Mouse (Mus musculus) intestine, postnatal 0 days (tissue): ENCODE results near the gene Acvr1. TPM values are rescaled to one million over a fixed set of nuclear protein-coding genes. Genes with fewer than 3 reads are reported as not detected.
A peak's percentile ranks its signal among the peaks of the same experiment; 100 is the strongest.

ENCODE experiments used
- ATAC-seq: fragments of 200-750 bp; cut with Nextera tagmentation; 2 replicates; pipeline ENCODE4 v1.8.0; 2017; ENCODE audit warnings: mild to moderate bottlenecking, moderate TSS enrichment, moderate library complexity
- H3K27ac ChIP-seq: fragments of 300-500 bp; sonication (generic); 2 replicates; pipeline ENCODE4 v1.5.1; 2014; ENCODE audit warnings: mild to moderate bottlenecking, low read depth, low read length, moderate library complexity
- H3K27me3 ChIP-seq: fragments of 300-500 bp; sonication (generic); replicated peaks from 2 replicates; pipeline ENCODE4 v1.6.1; 2014; ENCODE audit warnings: low read length, mixed read lengths; ENCODE audit not compliant: control insufficient read depth, insufficient read depth
- H3K36me3 ChIP-seq: fragments of 300-500 bp; sonication (generic); 2 replicates; pipeline ENCODE4 v1.6.1; 2014; ENCODE audit warnings: mild to moderate bottlenecking, moderate library complexity; ENCODE audit not compliant: control insufficient read depth, insufficient read depth
- H3K4me1 ChIP-seq: fragments of 300-500 bp; sonication (generic); replicated peaks from 2 replicates; pipeline ENCODE4 v1.6.1; 2014; ENCODE audit warnings: antibody characterized with exemption, low read length, mixed read lengths; ENCODE audit not compliant: control insufficient read depth, insufficient read depth
- H3K4me2 ChIP-seq: fragments of 300-500 bp; sonication (generic); replicated peaks from 2 replicates; pipeline ENCODE4 v1.6.1; 2014; ENCODE audit warnings: low read depth, mild to moderate bottlenecking, moderate library complexity
- H3K4me3 ChIP-seq: fragments of 300-500 bp; sonication (generic); 2 replicates; pipeline ENCODE4 v1.5.1; 2014; ENCODE audit warnings: low read depth, low read length
- H3K9ac ChIP-seq: fragments of 300-500 bp; sonication (generic); 2 replicates; pipeline ENCODE4 v1.6.1; 2014; ENCODE audit warnings: mild to moderate bottlenecking, low read depth, low read length
- H3K9me3 ChIP-seq: fragments of 300-500 bp; sonication (generic); 2 replicates; pipeline ENCODE4 v1.6.1; 2016; ENCODE audit warnings: mixed run types; ENCODE audit not compliant: control insufficient read depth
- CTCF ChIP-seq: sonication (generic); IDR thresholded peaks from 2 replicates; pipeline ENCODE4 v1.5.1; 2016; ENCODE audit warnings: low read depth, mild to moderate bottlenecking, control low read depth, antibody characterized with exemption, moderate library complexity
- WGBS: fragments of 180-500 bp; shearing (Covaris S2); extraction: QIAGEN DNeasy Blood & Tissue Kit; methylation state at CpG from one replicate; pipeline ENCODE4 v1.1.7; 2014; 5-methylcytosine and 5-hydroxymethylcytosine counted together
- polyA plus RNA-seq: library from polyadenylated mRNA; unstranded; fragments of >200 nt; fragmentation: Nextera tagmentation; extraction: Ambion mirVana; gene quantifications from 2 replicates; pipeline ENCODE4 v1.2.1, GENCODE M21; 2015

The Acvr1 gene
- polyA plus RNA-seq, 1 experiment from 2014 or later: 4.6 TPM

DNA sequence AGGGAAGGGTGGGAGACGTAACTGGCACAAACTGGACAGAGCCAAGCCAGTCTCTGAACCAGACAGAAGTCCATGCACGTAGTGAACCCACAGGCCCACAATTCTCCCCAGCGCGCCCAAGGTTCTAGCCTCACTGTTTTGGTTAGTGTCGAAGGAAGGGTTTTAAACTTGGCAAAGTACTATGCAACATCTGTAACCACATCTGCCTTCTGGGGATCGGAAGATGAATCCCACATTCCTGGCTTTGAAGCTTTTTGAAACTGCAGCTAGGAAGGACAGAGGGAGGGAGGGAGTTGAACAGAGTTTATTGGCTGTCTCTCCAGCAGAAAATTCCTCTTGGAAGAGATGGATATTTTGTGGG is 928 bp downstream of the Acvr1 start:
- H3K4me2 ChIP-seq: peak overlapping the region; percentile 79
- peak overlapping the region; percentile 88 for H3K4me3 ChIP-seq
- no peaks in the 10 kb centered on the region for H3K36me3 ChIP-seq
- TF ChIP-seq CTCF: no peak
- no peaks in the 10 kb centered on the region; the same call in 1 of the 2 replicates for H3K4me1 ChIP-seq
- H3K9ac ChIP-seq: peak overlapping the region; percentile 85
- no peaks in the 10 kb centered on the region for H3K27me3 ChIP-seq
- no peak for ATAC-seq
- H3K27ac ChIP-seq: peak overlapping the region; percentile 96
- H3K9me3 ChIP-seq: no peaks in the 10 kb centered on the region
- 15% methylated on average over 6 of the region's 6 CpGs for WGBS

DNA sequence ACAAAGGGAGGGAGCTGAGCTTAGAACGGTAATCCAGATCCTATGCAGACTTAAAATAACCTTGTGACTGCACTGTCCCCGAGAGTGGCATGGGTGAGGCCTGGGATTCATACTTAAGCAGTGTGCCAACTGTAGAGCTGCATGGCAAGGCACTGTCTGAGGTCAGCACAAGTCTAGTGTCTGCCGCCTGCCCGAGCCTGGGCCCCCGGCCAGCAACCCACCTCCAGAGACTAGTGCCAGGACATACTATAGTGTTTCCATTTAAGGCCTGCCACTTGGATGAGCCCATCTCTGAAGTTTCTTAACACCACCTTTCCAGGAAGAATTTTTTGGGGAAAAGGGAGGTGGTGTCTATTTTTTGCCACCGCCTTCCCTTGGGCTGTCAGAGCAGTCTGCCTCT is 1.7 kb downstream of the Acvr1 start:
- 71% methylated on average over 6 of the region's 6 CpGs for WGBS
- H3K4me3 ChIP-seq: peak overlapping the region; percentile 88
- ATAC-seq: no peak
- no peaks in the 10 kb centered on the region for H3K9me3 ChIP-seq
- H3K27ac ChIP-seq: no peak overlapping the region
- H3K36me3 ChIP-seq: no peaks in the 10 kb centered on the region
- no peak for TF ChIP-seq CTCF
- H3K4me2 ChIP-seq: peak overlapping the region; percentile 79
- H3K4me1 ChIP-seq: no peaks in the 10 kb centered on the region; the same call in 1 of the 2 replicates
- H3K27me3 ChIP-seq: no peaks in the 10 kb centered on the region
- no peak overlapping the region for H3K9ac ChIP-seq

DNA sequence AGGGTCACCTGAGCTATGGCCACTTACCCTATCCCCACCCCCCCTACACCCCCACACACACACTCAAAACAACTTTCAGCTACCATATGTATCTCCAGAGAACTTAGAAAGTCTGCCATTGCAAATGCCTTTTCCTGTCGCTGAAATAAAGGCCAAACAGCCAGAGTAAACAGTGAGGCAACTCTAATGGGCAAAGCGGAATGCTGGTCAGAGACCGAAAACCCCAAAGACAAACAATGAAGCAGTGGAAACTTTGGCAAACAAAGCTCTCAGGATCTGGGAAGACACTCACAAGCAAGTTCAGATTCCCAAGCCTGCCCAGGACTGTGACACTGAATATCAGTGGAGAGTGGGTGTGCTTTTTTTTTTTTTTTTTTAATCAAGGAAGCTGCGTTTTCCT is 4.8 kb downstream of the Acvr1 start:
- TF ChIP-seq CTCF: no peak
- H3K27me3 ChIP-seq: no peaks in the 10 kb centered on the region
- ATAC-seq: no peak
- no peaks in the 10 kb centered on the region for H3K36me3 ChIP-seq
- 38% methylated on average over 4 of the region's 4 CpGs for WGBS
- H3K4me3 ChIP-seq: no peak overlapping the region
- no peak overlapping the region for H3K9ac ChIP-seq
- H3K4me2 ChIP-seq: no peak overlapping the region
- H3K4me1 ChIP-seq: no peaks in the 10 kb centered on the region; the same call in none of the 2 replicates
- no peaks in the 10 kb centered on the region for H3K9me3 ChIP-seq
- no peak overlapping the region for H3K27ac ChIP-seq

DNA sequence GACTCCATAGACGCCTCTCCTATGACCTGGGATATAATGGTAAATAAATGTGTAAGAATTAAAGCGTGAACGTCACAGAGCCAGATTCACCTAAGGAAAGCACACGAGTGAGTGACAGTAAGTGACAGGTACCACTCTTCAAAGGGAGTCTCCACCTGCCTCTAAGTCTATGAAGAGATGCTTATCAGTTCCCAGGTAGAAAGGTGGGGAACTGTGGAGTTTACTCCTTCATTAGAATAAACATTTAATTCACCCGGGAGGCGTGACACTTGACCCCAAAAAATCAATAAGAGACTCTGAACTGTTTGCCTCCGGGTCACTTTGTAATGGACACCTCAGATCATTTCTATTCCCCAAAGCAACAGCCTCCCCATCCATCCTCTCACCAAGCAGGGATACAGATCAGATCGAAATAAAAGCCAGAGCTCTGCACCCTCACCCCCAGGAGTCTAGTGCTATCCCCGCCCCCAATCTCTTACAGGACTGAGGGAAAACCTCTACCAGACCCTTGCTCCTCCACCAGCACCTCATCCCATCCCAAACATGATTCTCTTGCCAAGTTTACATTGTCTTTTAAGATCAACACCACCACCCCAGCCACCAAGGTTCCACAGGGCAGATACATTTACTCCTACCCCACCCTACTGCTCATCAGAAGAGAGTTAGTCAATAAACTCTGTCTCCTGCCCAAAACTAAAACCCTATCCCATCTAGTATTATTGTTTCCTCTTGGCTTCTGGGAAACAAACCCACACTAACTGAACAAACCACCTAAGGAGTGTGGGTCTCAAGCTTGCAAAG is 9.7 kb downstream of the Acvr1 start:
- no peak overlapping the region for H3K4me3 ChIP-seq
- no peak for TF ChIP-seq CTCF

DNA sequence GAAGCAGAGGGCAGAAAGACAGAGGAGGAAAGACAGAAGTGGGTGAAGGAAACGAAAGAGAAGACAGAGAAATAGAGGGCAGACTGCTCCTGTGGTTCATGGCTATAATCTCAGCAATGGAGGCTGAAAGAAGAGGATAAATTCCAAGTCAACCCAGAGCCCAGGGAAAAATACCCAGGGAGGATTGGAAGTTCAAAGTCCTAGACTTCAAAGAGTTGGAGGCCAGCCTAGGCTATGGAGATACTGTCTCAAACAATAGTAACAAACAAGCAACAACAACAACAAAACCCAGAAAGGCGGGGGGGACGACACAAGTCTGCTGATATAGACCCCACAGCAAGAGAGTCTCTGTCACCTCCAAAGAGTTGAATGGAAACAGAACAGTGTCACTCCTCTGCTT is 14.7 kb downstream of the Acvr1 start:
- Histone ChIP-seq H3K9me3 (no peaks in the 10 kb centered on the region), H3K27me3 (no peaks in the 10 kb centered on the region), H3K4me2 (no peak overlapping the region), H3K36me3 (no peaks in the 10 kb centered on the region), H3K9ac (no peak overlapping the region), H3K27ac (no peak overlapping the region), H3K4me1 (no peaks in the 10 kb centered on the region; the same call in none of the 2 replicates), H3K4me3 (no peak overlapping the region)
- TF ChIP-seq CTCF: no peak
- ATAC-seq: no peak
- 65% methylated on average over 3 of the region's 3 CpGs for WGBS

More for the DNA sequence above, 9.7 kb downstream of the Acvr1 start:
- Histone ChIP-seq H3K36me3 (no peaks in the 10 kb centered on the region), H3K9ac (no peak overlapping the region), H3K9me3 (no peaks in the 10 kb centered on the region), H3K27me3 (no peaks in the 10 kb centered on the region), H3K4me1 (no peaks in the 10 kb centered on the region; the same call in none of the 2 replicates), H3K4me2 (no peak overlapping the region), H3K27ac (no peak overlapping the region)
- ATAC-seq: no peak
- 49% methylated on average over 9 of the region's 9 CpGs for WGBS

DNA sequence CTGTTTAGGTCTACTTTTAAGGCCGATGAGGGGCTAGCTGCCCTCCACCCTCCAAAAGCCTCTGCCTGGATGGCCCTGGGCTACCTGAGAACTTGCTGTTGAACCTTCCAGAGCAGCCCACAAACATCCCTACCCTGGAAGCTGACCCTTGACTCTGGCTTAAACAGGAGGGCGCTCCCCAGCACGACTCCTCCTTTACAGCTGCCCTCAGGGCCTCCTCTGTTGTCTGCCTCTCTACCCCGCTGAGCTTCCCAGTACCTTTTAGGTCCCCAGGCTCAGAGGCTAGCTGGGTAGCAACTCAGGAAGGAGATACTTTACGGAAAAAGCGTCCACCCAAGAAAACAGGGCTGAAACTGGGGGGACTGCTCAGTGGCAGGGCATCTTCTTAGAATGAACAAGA is 15.1 kb downstream of the Acvr1 start:
- Histone ChIP-seq H3K9ac (no peak overlapping the region), H3K27me3 (no peaks in the 10 kb centered on the region), H3K4me2 (no peak overlapping the region), H3K4me3 (no peak overlapping the region), H3K36me3 (no peaks in the 10 kb centered on the region), H3K9me3 (no peaks in the 10 kb centered on the region), H3K4me1 (no peaks in the 10 kb centered on the region; the same call in 1 of the 2 replicates), H3K27ac (no peak overlapping the region)
- ATAC-seq: no peak
- 51% methylated on average over 6 of the region's 6 CpGs for WGBS
- TF ChIP-seq CTCF: no peak
